Mouse (Mus musculus): ENCODE results near the gene Avpr1b. TPM values are rescaled to one million over a fixed set of nuclear protein-coding genes. Genes with fewer than 3 reads are reported as not detected.
"Not testable (repeated sequence)": the region's sequence is repeated elsewhere in the genome, so short reads cannot be mapped to it uniquely, and the experiment has no call there.

Gene Avpr1b
- total RNA-seq (2021) = not detected
- long read RNA-seq, experiment 1 = 0 reads
- long read RNA-seq, experiment 2 = 0 reads

GRCm38 (mm10) chr1:131598905-131599304, at the start of gene Avpr1b:
Avpr1b (plus strand) TSS chr1:131599239.
- no peak for DNase-seq
- intact Hi-C loops (cut with DNase I; ENCODE audit: low total_unique reads) = no loop called here

- intact Hi-C loops (cut with DNase I; ENCODE audit: low total_unique reads) = no loop called here
- no peak for DNase-seq
Observed at GRCm38 (mm10) chr1:131551956-131552355, 47.1 kb upstream of the Avpr1b start.

DNA sequence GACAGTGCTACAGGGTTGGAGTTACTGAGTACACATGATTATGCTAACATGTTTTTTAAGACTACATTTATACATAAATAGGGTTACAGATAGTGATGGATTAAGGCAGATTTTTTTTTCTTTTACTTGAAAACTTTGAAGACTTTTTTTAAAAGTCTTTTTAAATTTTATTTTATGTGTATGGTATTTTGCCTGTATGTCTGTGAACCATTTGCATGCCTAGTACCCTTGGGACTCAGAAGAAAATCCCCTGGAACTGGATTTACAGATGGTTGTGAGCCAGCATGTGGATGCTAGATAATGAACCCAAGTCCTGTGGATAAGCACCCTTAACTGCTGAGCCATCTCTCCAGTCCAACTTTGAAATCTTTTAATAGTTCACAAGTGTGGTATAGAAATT, 45.6 kb upstream of the Avpr1b start:
- intact Hi-C loops (cut with DNase I; ENCODE audit: low total_unique reads) = no loop called here

DNA sequence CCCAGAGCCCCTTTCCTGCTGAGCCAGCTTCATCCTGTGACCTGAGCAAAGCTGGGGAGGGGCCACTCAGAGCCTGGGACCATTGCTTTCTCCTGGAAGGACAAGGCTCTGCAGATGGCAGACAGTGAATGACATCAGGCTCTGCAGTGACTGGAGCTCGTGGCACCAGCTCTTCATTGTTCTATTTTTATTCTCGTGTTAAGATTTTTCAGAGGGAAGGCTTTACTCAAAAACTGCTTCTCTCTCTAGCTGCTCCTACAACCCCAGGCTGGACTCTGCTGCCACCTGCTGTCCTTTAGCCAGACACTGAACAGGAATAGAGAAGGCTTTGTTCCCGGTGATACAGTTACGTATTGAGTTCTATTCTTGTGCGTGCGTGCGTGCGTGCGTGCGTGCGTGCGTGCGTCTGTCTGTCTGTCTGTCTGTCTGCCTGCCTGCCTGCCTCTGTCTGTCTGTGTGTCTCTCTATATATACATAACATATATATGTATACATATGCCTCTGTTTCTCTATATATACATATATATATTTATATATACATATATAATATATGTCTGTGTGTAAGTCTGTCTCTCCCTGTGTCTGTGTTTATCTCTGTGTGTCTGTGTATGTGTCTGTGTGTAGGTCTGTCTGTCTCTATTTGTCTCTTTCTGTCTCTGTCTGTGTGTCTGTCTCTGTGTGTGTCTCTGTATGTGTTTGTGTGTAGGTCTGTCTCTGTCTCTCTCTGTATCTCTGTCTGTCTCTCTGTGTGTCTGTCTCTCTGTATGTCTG, 43.8 kb upstream of the Avpr1b start:
- intact Hi-C loops (cut with DNase I; ENCODE audit: low total_unique reads) = loop anchor here (5.0 kb wide), 1 partner anchor 263 kb away; no protein-coding TSS in a partner anchor
- DNase-seq = peak; percentile 78

More for the DNA sequence above, 45.6 kb upstream of the Avpr1b start:
- no peak for DNase-seq

- no peak for DNase-seq
- intact Hi-C loops (cut with DNase I; ENCODE audit: low total_unique reads) = no loop called here
Observed at GRCm38 (mm10) chr1:131560500-131560899, 38.5 kb upstream of the Avpr1b start.

- intact Hi-C loops (cut with DNase I; ENCODE audit: low total_unique reads) = no loop called here
- DNase-seq = no peak
Observed at GRCm38 (mm10) chr1:131562081-131562480, 37.0 kb upstream of the Avpr1b start.

- DNase-seq; intact Hi-C loops (cut with DNase I; ENCODE audit: low total_unique reads): not testable (repeated sequence)
Observed at GRCm38 (mm10) chr1:131566056-131566455, 33.0 kb upstream of the Avpr1b start.

- intact Hi-C loops (cut with DNase I; ENCODE audit: low total_unique reads) = no loop called here
- no peak for DNase-seq
Observed at GRCm38 (mm10) chr1:131569721-131570120, 29.3 kb upstream of the Avpr1b start.

- no peak for DNase-seq
- intact Hi-C loops (cut with DNase I; ENCODE audit: low total_unique reads) = no loop called here
Observed at GRCm38 (mm10) chr1:131570391-131570790, 28.6 kb upstream of the Avpr1b start.

DNA sequence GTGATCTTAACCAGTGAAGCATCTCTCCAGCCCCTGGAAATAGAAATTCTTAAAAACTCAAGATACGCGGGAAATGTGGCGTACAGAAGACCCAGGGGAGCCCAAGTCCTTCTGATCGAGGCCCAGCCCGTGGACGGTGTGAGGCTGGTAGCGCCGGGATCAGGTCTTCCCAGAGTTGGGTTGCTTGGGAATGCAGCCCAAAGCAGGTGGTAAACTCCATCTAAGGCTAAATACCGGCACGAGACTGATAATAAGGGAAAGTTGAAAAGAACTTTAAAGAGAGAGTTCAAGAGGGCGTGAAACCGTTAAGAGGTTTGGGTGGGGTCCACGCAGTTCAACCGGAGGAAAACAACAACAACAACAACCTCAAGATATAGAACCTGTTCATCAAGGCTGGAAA, 25.3 kb upstream of the Avpr1b start:
- intact Hi-C loops (cut with DNase I; ENCODE audit: low total_unique reads) = no loop called here
- peak; percentile 31 for DNase-seq

DNA sequence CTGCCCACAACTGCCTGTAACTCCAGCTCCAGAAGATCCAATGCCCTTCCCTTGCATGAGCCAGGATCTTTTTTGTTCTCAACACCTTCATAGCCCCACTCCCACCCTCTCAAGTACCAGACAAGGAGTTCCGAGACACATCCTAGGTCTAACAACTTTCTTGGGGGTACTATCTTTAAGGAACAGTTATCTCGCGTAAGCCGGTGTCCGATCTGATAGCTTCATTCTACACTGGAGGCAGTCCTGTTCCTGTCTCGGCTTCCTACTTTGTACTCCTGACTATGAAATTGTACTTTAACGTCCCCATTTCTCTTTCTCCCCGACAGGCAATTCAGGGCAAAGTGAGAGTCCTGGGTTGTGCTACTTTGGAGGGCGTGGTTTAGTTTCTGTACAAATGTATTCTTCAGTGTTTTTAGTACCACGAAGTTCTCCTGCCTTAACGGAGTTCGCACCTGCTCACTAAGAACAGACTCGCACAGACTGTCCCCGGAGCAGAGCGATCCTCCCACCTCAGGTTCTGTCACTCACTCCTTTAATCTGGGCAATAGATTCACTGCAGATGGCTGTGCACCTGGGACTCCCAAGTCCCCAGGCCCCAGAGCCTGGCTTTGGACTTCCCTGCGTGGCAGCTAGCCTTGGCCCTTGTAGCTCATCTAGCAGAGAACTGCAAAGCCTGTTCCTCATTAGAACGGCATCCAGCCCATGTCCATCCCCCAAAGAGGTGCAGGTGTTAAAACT, 19.9 kb upstream of the Avpr1b start:
- DNase-seq = no peak
- intact Hi-C loops (cut with DNase I; ENCODE audit: low total_unique reads) = no loop called here

DNA sequence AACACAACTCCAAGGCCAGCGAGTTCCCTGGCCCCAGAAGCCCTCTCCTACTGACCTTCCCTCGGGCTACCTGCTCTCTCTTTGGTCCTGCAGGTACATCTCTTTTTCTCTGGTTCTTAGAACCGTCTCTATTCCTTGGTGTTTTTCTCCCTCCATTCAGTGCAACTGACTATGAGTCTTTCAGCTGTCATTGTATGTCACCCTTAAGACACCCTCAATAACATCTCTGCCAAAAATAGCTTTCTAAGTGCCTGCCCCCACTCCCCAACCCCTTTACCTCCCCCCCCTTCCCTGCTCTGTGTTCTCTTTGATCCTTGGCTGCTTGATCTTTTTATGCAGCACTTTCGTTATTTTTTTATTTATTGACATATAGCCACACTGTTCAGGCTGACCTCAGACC, 18.6 kb upstream of the Avpr1b start:
- intact Hi-C loops (cut with DNase I; ENCODE audit: low total_unique reads) = no loop called here
- DNase-seq = no peak

DNA sequence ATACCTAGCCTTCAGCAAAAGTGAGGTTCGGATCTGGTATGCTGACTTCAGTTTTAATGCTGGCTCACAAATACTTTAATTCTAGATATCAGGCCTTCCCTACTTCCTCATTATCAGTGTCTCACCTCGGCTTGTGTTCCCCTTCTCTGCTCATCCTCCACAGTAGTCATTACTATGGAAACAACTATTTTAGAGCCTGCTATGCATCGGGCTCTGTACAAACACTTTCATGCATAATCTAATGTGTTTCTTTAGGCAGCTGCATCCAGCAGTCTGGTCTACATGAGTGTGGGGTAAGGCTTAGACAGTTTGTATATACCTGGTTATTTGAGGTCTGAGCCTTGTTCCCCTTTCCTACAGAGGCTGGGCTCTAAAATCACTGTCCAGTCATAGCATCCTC, 15.4 kb upstream of the Avpr1b start:
- no peak for DNase-seq
- intact Hi-C loops (cut with DNase I; ENCODE audit: low total_unique reads) = no loop called here

DNA sequence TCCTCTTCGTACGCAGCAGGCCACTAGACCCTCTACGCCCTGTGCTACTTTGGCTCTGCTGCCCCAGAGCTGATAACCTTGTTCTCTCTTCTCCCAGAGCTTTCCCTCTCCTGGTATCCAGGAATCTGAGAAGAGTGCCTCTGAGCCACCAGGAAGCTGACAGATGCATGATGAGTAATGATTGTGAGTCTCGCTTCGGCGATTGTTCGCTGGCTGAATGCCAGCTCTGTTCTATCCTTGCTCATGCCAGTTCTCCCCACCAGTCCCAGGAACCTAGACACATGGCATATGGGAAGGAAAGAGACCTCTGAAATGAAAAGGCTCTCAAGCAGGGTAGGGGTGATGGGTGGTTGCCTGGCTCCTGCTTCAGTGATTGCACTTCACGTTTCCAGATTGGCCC, 12.2 kb upstream of the Avpr1b start:
- DNase-seq = no peak
- intact Hi-C loops (cut with DNase I; ENCODE audit: low total_unique reads) = no loop called here

DNA sequence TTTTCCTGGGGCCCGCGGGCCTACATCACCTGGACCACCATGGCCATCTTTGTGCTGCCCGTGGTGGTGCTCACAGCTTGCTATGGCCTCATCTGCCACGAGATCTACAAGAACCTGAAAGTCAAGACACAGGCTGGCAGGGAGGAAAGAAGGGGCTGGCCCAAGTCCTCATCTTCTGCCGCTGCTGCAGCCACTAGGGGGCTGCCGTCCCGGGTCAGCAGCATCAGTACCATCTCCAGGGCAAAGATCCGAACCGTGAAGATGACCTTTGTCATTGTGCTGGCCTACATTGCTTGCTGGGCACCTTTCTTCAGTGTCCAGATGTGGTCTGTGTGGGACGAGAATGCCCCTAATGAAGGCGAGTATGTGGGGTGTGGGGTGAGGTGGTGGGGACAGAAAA, 1.3 kb downstream of the Avpr1b start:
- DNase-seq = no peak
- intact Hi-C loops (cut with DNase I; ENCODE audit: low total_unique reads) = no loop called here

- DNase-seq = no peak
- intact Hi-C loops (cut with DNase I; ENCODE audit: low total_unique reads) = no loop called here
Observed at GRCm38 (mm10) chr1:131606719-131607118, 7.7 kb downstream of the Avpr1b start.

DNA sequence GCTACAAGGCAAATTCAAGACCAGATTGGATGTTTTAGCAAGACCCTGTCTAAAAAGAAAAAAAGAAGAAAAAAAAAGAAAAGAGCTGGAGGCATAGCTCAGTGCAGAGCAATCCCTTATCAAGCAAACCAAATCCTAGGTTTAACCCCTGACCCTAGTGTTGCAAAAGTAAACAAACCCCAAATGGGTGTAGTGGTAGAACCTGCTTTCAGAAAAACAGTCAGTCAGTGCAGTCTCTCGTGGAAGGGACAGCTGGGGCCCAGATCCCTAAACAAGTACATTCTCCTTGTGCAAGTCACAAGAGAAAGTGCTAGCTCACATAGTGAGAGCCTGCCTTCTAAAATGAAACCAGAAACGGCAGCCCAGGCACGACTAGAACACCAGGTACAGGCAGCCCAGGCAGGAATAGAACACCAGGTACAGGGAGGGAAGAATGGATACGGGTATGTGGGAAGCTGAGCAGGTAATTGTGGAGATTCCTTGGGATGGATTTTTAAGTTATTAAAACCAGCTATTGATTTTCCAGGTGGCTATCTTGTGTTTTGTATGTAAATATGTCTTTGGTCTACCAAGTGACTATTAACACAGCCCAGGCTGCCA, 13.6 kb downstream of the Avpr1b start:
- DNase-seq = peak; percentile 27
- intact Hi-C loops (cut with DNase I; ENCODE audit: low total_unique reads) = loop anchor here (5.0 kb wide), 1 partner anchor 50 kb away; no protein-coding TSS in a partner anchor

- DNase-seq = peak; percentile 77
- intact Hi-C loops (cut with DNase I; ENCODE audit: low total_unique reads) = loop anchor here (5.0 kb wide), 1 partner anchor 49 kb away; no protein-coding TSS in a partner anchor
Observed at GRCm38 (mm10) chr1:131613361-131614133, 14.5 kb downstream of the Avpr1b start.

- DNase-seq = no peak
- intact Hi-C loops (cut with DNase I; ENCODE audit: low total_unique reads) = loop anchor here (5.0 kb wide), 1 partner anchor 48 kb away; no protein-coding TSS in a partner anchor
Observed at GRCm38 (mm10) chr1:131614641-131615040, 15.6 kb downstream of the Avpr1b start.

DNA sequence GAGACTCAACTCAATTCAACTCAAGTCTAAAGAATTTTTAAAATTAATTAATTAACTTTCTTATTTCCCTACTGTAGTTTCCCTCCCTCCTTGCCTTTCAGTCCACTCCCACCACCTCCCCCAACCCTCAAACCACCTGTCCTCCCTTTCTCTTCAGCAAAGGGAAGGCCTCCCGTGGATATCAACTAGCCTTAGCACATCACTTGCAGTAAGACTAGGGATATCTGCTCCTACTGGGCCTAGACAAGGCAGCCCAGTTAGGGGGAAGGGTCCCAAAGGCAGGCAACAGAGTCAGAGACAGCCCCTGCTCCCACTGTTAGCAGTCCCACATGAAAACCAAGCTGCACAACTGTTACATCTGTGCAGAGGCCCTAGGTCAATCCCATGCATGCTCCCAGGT, 17.1 kb downstream of the Avpr1b start:
- DNase-seq = no peak
- intact Hi-C loops (cut with DNase I; ENCODE audit: low total_unique reads) = no loop called here
